Mouse (Mus musculus) adrenal gland, postnatal 14 days (tissue): ENCODE measurements around the gene Asb18. TPM values are rescaled to one million over a fixed set of nuclear protein-coding genes. Genes with fewer than 3 reads are reported as not detected.

Source experiments
- DNase-seq: peaks from one replicate; pipeline ENCODE4 v3.0.0; 2021; ENCODE audit warnings: mixed read lengths
- total RNA-seq: library from RNA; stranded (reverse); gene quantifications from 2 replicates; pipeline ENCODE4 v1.2.3, GENCODE M21; 2021

Asb18 gene
- total RNA-seq, 1 experiment from 2014 or later: not detected

DNA sequence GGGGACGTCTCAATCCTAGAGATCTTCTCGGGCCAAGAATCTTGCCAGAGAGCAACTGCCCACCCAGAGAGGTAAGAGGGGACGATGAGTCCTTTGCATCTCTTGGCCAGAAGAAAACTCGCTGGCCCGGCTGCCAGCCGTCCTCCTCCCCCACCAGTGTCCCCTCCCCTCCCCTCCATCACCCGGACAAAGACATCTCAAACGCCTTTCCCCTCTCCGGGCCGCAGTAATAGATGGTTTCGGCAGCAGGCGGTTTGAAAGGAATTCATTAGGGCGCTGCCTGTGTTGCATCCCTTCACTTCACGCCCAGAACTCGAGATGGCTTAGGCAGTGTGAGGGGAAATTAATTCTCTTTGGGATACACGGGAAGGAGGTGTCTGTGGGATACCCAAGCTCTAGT is 81.8 kb downstream of the Asb18 start:
- DNase-seq: no peak

DNA sequence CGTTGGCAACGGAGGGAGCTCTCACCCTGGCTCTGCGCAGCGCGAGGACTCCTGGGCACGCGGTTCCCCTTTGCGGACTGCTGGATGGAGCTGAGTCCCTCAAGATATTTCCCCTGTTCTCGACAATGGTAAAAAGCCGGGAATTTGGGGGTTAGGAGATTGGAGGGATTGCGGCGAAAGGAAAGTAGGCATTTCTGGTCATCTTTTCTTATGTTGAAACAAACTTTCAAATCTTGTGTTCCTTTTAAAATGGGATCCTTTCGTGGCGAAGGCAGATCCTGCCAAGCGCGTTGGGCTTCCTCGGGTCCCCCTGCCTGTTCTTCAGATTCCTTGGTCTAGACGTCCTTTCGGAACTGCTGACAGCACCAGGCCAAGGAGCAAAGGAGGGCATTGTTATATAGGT is 82.4 kb downstream of the Asb18 start:
- DNase-seq: no peak

DNA sequence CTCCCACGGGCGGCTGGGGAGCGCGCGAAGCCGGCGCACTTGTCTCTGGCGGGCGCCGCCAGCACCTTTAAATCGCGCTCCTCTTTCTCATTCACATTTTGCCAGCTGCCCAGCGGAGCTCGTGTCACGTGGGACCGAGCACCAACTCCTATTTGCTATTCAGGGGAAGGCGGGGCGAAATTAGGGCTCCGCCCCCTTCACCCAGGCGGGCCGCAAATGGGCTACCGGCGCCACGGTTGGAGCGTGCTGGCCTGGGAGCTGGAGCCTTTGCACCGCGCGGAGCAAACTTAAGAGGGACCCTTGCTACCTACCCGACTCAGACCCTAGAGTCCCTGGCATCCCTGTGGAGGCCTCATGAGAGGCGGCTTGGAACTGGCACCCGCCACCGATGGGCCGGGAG is 83.3 kb downstream of the Asb18 start, which contains the start of gene Gbx2:
Gene Gbx2 (minus strand): TSS at position 60 of the 400 bp plus-strand sequence.
- peak; percentile 79 for DNase-seq

GRCm38 (mm10) chr1:89930551-89930950 is 83.9 kb downstream of the Asb18 start:
- DNase-seq: no peak

GRCm38 (mm10) chr1:89929721-89930505 is 84.6 kb downstream of the Asb18 start:
- DNase-seq: peak; percentile 28

- no peak for DNase-seq
Measured at GRCm38 (mm10) chr1:89929181-89929580, 85.3 kb downstream of the Asb18 start.

DNA sequence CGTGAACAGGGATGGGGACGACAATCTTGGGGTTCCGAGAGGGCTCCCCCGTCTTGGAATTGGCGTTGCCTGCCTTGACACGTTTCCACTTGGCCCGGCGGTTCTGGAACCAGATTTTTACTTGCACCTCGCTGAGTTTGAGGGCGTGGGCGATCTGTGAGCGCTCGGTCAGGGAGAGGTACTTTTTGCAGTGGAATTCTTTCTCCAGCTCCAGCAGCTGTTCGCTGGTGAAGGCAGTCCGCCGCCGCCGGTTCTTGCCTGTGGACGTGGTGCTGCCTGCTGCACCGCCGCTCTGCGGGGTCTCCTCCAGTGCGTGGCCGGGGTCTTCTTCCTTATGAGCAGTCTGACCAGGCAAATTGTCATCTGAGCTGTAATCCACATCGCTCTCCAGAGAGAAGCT is 85.8 kb downstream of the Asb18 start:
- DNase-seq: no peak

DNA sequence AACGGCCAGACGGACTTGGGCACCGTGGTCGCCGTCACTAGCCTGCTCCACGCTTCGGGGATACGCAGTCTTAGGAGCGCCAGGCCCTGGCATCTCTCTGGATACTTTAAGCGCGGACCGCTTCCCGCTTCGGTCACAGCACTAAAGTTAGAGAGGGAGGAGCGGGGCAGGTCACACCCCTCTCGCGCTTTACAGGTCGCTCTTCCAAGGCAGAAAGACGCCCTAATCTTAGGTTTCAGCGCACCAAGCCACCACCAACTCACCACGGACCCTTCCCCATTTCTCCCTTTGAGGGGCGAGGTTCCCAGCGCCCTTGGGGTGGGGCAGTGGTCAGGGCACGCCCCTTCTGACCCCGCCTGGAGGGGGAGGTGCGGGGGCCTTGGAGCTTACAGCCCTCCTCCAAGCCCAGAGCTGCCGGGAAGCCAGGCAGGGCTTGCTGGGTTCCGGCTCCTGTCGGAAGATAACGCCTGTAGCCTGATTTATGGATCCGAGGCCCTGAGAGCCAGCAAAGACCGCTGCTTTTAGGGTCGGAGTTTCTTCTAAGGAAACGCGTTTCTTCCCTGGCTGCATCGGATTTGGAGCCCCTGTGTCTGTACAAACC is 87.3 kb downstream of the Asb18 start:
- peak; percentile 21 for DNase-seq

DNA sequence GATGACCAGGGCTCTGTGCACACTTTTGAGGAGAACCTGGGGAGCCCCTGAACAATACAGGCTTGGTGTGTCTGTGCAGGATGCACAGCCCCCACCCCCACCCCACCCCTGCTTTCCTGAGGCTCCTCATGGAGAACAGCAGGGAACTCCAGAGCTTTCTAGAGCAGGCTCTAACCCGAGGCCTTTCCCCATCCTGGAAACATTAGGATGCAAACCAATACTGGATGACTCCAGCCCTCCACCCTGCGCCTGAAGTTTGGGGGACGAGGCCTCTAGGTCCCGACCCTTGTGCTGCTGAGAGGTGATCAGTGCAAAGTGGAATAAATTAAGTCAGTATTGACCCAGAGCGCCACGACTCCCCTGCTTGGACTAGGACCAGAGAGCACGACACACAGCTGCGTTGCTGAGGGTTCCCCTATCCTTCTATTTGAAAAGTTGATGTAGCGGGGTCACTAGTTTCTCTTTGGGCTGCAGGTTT is 87.8 kb downstream of the Asb18 start:
- DNase-seq: no peak

GRCm38 (mm10) chr1:89925501-89926190 is 88.8 kb downstream of the Asb18 start:
- DNase-seq: no peak

DNA sequence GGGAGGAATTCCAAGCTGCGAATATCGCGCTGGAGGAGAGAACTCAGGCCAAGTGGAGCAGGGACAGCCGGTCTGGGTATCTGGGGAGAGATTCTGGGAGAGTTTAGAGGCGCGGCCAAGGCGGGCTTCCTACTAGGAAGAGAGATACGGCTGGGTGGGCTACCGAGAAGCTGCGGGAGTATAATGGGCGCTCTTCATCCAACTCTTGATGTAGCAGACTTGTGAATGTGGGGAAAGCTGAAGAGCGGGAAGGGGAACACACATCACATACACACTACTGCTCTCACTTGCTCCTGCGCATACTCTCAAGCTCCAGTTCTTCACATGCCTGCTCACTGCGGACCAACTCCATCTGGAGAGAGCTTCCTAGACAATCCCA is 90.8 kb downstream of the Asb18 start:
- no peak for DNase-seq

DNA sequence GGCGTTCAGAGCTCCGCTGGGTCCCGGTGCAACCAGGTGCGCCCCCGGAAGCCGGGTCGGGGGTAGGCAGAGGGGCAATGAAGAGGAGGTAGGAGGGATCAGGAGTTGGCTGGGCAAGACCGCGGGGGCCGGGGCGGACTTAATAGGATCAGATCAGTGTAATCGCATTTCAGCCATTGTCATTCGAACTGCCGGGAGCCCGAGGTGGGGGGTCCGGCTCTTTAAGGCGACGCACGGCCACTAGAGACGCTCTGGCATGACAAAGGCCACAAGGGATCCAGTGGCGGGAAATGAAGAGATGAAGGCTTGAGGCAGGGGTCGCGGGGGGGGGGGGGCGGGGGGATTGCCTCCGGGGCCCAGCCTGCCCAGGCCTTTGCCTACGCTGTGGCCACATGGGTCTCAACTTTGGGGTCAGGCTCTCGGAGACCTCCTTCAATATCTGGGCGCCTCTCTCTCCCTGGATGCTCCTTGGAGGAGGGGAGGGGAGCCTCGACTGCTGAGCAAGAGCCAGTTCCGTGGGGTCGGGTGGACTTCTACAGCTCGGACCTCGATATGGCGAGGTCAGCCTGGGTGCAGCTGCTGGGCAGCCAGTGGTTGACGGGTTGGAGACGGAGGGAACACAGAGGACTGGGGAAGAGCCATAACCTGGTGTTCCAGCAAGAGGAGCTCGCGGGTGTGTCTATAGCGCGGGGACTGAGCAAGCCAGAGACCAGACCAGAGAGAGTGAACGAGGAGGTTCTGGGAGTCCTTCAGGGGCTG is 91.4 kb downstream of the Asb18 start:
- no peak for DNase-seq

DNA sequence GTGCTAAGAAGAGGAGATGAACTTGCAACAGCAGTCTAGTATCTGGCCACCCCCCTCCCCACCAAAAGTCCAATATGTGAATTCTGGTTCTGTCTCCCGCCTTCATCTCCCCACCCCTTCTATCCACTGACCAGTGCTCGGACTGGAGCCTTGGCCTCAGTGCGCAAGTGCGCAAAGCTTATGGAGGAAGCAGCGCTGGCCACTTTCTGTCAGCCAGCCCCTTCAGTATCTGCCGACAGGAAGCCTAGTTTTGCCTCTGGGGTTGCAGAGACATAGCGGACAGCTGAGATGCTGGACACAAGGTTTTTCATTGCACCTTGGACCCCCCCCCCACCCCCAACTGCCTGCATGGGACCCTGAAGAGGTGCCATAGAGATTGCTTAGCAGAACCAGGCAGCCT is 92.2 kb downstream of the Asb18 start:
- no peak for DNase-seq

GRCm38 (mm10) chr1:89921806-89922205 is 92.7 kb downstream of the Asb18 start:
- no peak for DNase-seq

DNA sequence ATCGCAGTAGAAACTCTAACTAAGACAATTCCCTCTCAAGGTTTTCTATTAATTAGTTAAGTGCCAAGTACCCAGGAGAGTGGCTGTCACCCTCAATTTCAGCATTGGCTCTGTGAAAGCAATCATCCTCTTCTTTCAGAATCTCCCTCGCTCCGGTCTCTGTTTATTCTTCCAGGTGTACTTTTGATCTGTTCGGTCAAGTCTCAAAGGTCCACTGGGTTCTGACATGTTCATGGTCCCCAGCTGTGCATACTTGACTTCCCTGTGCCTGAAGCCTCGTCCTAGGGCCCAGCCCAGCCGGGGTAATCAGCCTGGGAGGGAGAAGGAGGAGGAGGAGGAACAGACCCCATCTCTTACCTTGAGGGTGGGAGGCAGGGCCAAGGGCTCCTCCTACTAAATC is 95.3 kb downstream of the Asb18 start:
- no peak for DNase-seq

DNA sequence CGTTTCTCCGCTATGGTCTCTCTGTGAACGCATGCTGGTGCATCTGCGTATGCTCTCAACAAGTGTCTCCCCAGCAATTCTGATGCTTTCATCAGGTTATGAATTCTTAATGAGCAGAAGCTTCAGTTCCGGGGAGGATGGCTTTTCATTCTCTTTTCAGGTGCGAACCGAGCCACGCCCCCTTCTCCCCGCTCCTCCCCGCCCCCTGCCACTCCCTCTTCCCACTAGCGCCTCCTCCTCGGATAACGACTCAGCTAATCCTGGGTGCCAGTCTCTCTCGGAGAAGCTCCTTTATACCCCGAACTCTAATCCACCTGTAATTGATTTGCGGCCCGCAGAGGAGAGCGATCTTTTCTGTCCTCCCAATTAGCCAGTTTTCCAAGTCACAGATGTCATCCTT is 96.4 kb downstream of the Asb18 start:
- DNase-seq: no peak

DNA sequence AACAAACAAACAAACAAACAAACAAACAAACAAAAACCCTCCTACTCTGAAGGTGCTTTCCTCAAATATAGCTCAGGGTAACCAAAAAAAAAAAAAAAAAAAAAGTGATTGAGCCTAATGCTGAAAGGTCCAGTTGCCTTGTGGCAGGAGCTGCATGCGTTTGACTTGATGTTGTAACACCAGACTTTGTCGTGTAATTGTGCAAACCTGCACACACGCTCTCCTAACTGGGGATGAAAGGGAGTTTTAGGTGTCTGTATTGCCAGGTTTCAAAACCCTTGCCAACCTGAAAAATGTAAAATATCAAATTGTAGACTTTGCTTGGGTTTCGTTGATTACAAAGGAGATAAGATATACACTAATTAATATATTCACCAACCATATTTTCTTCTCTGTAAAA is 100.9 kb downstream of the Asb18 start:
- no peak for DNase-seq

- no peak for DNase-seq
Measured at GRCm38 (mm10) chr1:89912392-89912791, 102.1 kb downstream of the Asb18 start.

GRCm38 (mm10) chr1:89909796-89910195 is 104.7 kb downstream of the Asb18 start:
- DNase-seq: no peak

- DNase-seq: no peak
Measured at GRCm38 (mm10) chr1:89902641-89903040, 111.8 kb downstream of the Asb18 start.

DNA sequence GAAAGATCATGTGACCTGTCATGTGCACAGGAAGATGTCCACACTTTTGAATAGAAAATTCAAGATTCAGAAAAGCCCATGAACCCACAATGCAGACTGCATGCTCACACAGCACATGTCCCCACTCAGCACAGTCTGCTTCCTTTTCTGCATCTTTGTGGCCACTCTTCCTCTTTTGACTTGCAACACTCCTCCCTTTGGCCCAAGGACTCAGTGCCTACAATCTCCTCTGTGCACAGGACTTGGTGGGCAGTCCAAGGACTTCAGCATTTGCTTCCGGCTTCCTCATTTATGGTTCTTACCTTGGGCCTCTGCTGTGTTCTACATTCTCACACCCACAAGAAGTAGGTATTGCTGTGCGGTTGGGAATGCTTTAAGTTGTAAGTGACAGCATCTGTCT is 112.2 kb downstream of the Asb18 start:
- DNase-seq: no peak

DNA sequence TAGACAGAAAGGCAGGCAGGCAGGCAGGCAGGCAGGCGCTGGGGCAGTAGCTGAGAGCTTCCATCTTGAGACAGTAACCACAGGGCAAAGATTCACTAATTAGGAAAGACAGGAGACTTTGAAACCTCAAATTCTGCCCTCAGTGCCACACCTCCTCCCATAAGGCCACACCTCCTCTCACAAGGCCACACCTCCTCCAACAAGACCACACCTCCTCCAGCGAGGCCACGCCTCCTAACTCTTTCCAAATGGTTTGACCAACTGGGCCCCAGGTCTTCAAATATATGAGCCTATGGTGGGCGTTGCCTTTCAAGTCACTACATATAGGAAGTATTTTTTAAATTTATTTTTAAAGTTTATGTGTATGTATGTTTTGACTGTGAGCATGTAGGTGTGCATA is 113.1 kb downstream of the Asb18 start:
- no peak for DNase-seq
